Mouse (Mus musculus) erythroblast, embryonic 14.5 days (primary cell): ENCODE results near the gene Olfr1508.

Experiments
- GATA1 ChIP-seq: IDR thresholded peaks from 2 replicates; pipeline ENCODE4 v1.6.1; 2012; ENCODE audit warnings: low read length, inconsistent platforms, mixed read lengths
- TAL1 ChIP-seq: IDR thresholded peaks from 3 replicates; pipeline ENCODE4 v1.6.1; 2012; ENCODE audit warnings: low read length, inconsistent platforms, mixed read lengths

GRCm38 (mm10) chr14:52414273-52414672 lies 53.0 kb downstream of the Olfr1508 start, which contains the start of gene Olfr1510:
- TF ChIP-seq GATA1: no peak
- TF ChIP-seq TAL1: no peak
